Mouse (Mus musculus) gastrocnemius, postnatal 36 days (tissue): Measurements from ENCODE around the gene 1700049E17Rik2. TPM values are rescaled to one million over a fixed set of nuclear protein-coding genes. Genes with fewer than 3 reads are reported as not detected.
"Not testable (repeated sequence)": the region's sequence is repeated elsewhere in the genome, so short reads cannot be mapped to it uniquely, and the experiment has no call there.

ENCODE experiments used
- DNase-seq, 2 experiments: peaks; one replicate each; pipeline ENCODE4 v3.0.0; 2022
- intact Hi-C: fragments of 180-260 bp; cut with DNase I; formaldehyde crosslinking; loops from one replicate; pipeline ENCODE4 v1.15.1; 2025
- long read RNA-seq, 2 experiments: library from polyadenylated mRNA; stranded (forward); transcript quantifications; one replicate each; pipeline ENCODE4 v2.0.0; 2021
- total RNA-seq, 2 experiments: library from RNA; stranded (reverse); gene quantifications; 2 replicates each; pipeline ENCODE4 v1.2.3; 2021

The 1700049E17Rik2 gene
- total RNA-seq, result not detected
- long read RNA-seq, experiment 1, result 0 reads
- long read RNA-seq, experiment 2, result 0 reads

- intact Hi-C loops, DNase-seq: not testable (repeated sequence)
Measured at GRCm38 (mm10) chr14:41572911-41573310, at the start of gene 1700049E17Rik2. Gene 1700049E17Rik2 (plus strand): TSS chr14:41573211.

- DNase-seq, intact Hi-C loops: not testable (repeated sequence)
Measured at GRCm38 (mm10) chr14:41524695-41525094, 48.3 kb upstream of the 1700049E17Rik2 start.

- intact Hi-C loops, DNase-seq: not testable (repeated sequence)
Measured at GRCm38 (mm10) chr14:41555483-41555882, 17.5 kb upstream of the 1700049E17Rik2 start, which contains the start of gene Gm7970. Gene Gm7970 (minus strand): TSS chr14:41555583.

GRCm38 (mm10) chr14:41586346-41586745, 13.3 kb downstream of the 1700049E17Rik2 start:
- DNase-seq, intact Hi-C loops: not testable (repeated sequence)

- intact Hi-C loops, DNase-seq: not testable (repeated sequence)
Measured at GRCm38 (mm10) chr14:41600935-41601334, 27.9 kb downstream of the 1700049E17Rik2 start.

GRCm38 (mm10) chr14:41610690-41611089, 37.7 kb downstream of the 1700049E17Rik2 start:
- intact Hi-C loops, DNase-seq: not testable (repeated sequence)

- DNase-seq, intact Hi-C loops: not testable (repeated sequence)
Measured at GRCm38 (mm10) chr14:41622535-41622934, 49.5 kb downstream of the 1700049E17Rik2 start.

- DNase-seq, intact Hi-C loops: not testable (repeated sequence)
Measured at GRCm38 (mm10) chr14:41624512-41624911, 51.5 kb downstream of the 1700049E17Rik2 start, which contains the start of gene Gm3072. Gene Gm3072 (minus strand): TSS chr14:41624612.

- DNase-seq, intact Hi-C loops: not testable (repeated sequence)
Measured at GRCm38 (mm10) chr14:41630144-41630543, 57.1 kb downstream of the 1700049E17Rik2 start.

Other genes starting within 250 kb of the 1700049E17Rik2 start
- not detected for gene Gm5798, start 224.6 kb upstream of the 1700049E17Rik2 start, total RNA-seq
- gene Gm7945, start 186.8 kb upstream of the 1700049E17Rik2 start, total RNA-seq, result not detected
- gene Gm6482, start 164.9 kb upstream of the 1700049E17Rik2 start, total RNA-seq, result not detected
- not detected for gene Gm7954, start 119.7 kb upstream of the 1700049E17Rik2 start, total RNA-seq
- gene Gm3486, start 83.7 kb upstream of the 1700049E17Rik2 start, total RNA-seq, result not detected
- not detected for gene Gm7970, start 17.6 kb upstream of the 1700049E17Rik2 start, total RNA-seq
- gene Gm3072, start 51.4 kb downstream of the 1700049E17Rik2 start, total RNA-seq, result not detected
- gene Gm3676, start 73.3 kb downstream of the 1700049E17Rik2 start, total RNA-seq, result not detected
- not detected for gene Gm8068, start 128.7 kb downstream of the 1700049E17Rik2 start, total RNA-seq
- not detected for gene Gm7929, start 177.4 kb downstream of the 1700049E17Rik2 start, total RNA-seq
- gene Gm47189, start 199.2 kb downstream of the 1700049E17Rik2 start, total RNA-seq, result not detected